Mouse (Mus musculus): Measurements from ENCODE around the gene Rnf169.
"Not testable (repeated sequence)": the region's sequence is repeated elsewhere in the genome, so short reads cannot be mapped to it uniquely, and the experiment has no call there.

The Rnf169 gene

GRCm38 (mm10) chr7:99979546-99980131, 609 bp downstream of the Rnf169 start:
- no peak for DNase-seq (ENCODE audit: low spot score)

GRCm38 (mm10) chr7:99979081-99979480, 1.2 kb downstream of the Rnf169 start:
- no peak for DNase-seq (ENCODE audit: low spot score)

- DNase-seq (ENCODE audit: low spot score): no peak
Measured at GRCm38 (mm10) chr7:99978041-99978440, 2.2 kb downstream of the Rnf169 start.

DNA sequence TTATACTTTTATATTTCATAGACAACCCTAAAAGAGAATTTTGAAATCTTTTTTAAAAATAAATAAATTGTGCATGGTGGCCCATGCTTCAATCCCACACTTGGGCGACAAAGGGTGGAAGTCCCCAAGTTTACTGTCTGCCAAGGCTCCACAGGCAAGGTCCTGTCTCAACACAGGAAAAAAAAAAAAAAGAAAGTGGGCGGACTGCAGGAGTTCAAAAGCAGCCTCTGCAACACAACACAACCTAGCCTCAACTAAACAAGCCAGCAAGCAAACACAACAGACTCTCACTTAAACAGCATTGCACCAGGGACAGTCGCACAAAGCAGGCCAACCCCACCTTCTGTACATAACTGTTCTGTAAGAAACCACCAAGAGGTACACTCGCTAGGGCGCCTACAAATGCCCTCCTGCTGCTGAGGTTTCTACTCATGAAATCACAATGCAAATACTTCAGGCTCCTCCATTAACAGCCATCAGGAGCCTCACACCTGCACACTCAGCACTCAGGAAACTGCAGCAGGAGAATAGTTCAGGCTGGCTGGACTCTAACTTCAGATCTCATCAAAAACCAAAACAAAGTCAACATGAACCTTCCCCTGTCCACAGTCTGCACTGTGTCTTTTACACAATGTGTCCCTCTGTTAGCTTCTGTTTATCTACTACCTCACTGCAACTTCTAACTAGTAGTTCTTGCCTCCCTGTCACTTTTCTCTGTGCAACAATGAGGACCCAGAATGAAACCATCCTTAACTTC, 4.3 kb downstream of the Rnf169 start:
- DNase-seq (ENCODE audit: low spot score): no peak

DNA sequence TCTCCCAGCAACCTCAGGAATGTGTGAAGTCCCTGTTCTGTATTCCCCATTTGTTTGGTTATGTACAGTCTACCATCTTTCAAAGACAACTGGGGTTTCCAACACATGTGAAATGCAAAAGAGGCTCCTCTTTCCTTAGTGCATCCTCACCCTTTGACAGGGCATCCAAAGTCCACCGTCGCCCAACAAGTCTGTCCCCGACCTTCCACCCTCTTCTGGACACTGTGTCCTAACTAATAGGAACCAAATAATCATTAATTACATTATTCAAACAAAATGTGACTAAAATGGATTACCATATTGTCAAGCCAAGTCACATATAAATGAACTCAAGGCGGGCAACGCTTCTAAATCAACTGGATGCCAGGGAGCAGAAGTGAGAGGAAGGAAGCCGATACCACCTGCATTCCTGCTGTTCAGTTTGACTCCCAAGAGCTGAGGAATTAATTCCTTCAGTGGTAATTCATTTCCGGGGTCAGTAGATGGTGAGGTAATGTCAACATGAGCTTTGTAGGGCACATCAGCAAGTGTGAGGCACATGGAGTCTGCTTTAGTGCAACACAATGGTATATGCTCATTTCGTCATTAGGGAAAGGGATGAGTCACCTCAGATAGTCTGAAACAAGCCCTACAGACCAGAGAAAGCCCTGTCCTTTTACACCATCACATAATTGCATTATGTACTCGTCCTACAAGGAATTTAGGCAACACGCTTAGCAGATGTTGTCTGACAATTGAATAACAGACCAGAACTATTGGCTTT, 5.9 kb downstream of the Rnf169 start:
- DNase-seq (ENCODE audit: low spot score): no peak

- DNase-seq (ENCODE audit: low spot score): not testable (repeated sequence)
Measured at GRCm38 (mm10) chr7:99972912-99973311, 7.3 kb downstream of the Rnf169 start.

- DNase-seq (ENCODE audit: low spot score): no peak
Measured at GRCm38 (mm10) chr7:99971926-99972325, 8.3 kb downstream of the Rnf169 start.

GRCm38 (mm10) chr7:99969151-99969550, 11.1 kb downstream of the Rnf169 start:
- DNase-seq (ENCODE audit: low spot score): no peak

DNA sequence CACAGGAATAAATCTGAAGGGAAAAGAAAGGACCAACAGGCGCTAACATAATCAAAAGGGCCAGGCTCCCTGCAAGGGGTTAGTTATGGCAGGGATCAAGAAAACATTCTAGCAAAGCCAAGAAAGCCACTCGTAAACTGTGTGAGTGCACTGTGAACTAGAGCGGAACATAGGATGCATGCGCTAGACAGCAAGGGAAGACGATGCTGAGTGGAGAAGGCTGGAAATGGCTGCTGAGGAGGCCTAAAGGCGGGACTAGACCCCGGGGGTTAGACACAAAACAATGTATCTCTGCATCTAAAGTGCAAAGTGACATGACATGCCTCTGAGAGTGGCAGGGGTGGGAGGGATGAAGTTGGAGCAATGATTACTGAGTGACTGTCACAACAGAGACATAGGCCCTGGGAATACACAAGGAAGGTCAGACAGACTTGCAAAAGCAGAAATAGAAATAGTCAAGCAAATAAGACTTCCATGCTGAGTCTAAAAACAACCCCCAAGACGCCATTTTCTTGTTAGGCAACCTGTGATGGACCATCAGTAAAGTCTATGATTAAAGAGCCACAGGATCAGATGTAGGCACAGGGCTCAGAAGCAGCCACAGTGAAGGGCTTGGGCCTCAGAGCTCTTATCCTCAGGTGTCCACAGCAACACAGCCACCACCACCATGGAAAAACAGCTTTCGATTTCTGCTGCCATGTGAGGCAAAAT, 14.1 kb downstream of the Rnf169 start:
- DNase-seq (ENCODE audit: low spot score): no peak

- DNase-seq (ENCODE audit: low spot score): no peak
Measured at GRCm38 (mm10) chr7:99965020-99965841, 15.0 kb downstream of the Rnf169 start.

GRCm38 (mm10) chr7:99963237-99963860, 16.9 kb downstream of the Rnf169 start:
- DNase-seq (ENCODE audit: low spot score): no peak

- no peak for DNase-seq (ENCODE audit: low spot score)
Measured at GRCm38 (mm10) chr7:99962536-99963236, 17.6 kb downstream of the Rnf169 start.

DNA sequence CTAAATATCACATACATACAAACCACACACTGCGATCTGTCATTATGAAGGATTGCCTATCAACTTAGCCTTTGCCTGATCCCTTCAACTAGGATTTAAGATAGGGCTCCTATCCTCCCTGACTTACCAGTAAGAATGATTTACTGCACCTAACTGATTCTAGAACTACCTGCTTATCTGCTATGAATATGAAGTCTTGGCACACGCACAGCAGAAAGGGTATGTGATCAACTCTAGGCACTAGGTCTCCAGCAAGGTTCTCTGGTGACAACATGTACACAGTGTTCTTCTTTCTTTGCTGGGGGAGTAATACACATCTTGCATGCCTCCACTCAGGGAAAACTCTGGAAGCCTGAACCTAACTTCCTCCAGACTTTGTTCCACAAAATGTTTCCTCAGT, 18.7 kb downstream of the Rnf169 start:
- no peak for DNase-seq (ENCODE audit: low spot score)

DNA sequence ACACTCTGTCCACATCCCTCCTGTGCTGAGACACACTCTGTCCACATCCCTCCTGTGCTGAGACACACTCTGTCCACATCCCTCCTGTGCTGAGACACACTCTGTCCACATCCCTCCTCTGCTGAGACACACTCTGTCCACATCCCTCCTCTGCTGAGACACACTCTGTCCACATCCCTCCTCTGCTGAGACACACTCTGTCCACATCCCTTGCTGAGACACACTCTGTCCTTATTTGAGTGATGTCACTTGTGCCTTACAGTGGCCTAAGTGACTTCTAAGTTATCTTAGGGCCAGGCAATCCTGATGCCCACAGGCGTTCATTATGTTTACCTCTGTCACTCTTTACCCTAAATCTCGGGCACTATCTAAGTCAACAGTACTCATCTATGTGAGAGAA, 19.7 kb downstream of the Rnf169 start:
- not testable (repeated sequence) for DNase-seq (ENCODE audit: low spot score)

DNA sequence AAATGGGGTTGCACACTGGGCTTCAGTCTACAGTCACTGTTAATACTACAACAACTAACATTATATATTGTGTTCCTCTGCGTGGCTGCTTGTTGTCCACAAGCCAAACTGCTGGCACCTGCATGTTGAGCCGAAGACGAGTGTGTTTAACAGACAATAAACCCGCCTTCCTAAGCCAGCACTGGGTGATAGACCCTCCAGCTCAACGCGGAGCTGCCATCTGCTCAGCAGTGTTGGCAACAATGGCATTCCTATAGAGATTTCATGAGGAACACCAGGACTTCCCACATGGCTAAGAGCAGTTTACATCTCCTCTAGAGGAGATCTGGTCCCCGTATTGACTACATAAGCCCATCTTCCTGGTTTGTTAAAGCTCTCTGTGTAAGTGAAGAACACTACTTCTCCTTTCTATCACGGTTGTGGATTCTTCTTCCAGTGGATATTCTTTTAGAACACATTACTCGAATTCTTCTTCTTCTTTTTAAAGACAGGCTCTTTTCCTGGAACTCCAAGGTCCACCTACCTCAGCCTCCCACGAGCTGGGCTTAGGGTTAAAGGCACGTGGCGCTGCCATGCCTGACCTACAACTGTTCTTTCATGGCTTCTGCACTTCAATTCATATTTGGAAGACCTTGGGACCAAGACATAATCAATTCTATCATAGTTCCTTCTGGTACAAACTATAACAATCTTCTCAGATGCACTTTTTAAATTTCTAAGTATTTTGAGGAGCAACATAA, 22.9 kb downstream of the Rnf169 start:
- DNase-seq (ENCODE audit: low spot score): no peak

- no peak for DNase-seq (ENCODE audit: low spot score)
Measured at GRCm38 (mm10) chr7:99956095-99956494, 24.2 kb downstream of the Rnf169 start.

DNA sequence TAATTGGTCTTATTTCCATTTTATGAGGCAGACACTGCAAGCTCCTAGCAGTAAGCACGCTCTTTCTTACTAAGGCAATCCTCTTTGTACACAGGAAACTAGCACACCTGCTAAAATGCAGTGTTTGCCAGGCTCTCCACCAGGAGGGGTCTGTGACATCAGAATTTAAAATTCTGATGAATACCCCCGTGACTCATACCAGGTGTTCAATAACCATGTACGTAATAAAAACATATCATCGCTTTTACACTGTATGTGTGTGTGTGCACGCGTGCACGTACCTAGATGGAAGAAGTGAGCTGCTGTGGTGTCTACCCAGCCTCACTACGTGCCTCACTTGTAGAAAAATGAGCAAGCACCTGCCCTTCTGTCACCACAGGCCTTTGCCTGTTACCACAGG, 26.0 kb downstream of the Rnf169 start:
- no peak for DNase-seq (ENCODE audit: low spot score)

- no peak for DNase-seq (ENCODE audit: low spot score)
Measured at GRCm38 (mm10) chr7:99953442-99954098, 26.7 kb downstream of the Rnf169 start.

DNA sequence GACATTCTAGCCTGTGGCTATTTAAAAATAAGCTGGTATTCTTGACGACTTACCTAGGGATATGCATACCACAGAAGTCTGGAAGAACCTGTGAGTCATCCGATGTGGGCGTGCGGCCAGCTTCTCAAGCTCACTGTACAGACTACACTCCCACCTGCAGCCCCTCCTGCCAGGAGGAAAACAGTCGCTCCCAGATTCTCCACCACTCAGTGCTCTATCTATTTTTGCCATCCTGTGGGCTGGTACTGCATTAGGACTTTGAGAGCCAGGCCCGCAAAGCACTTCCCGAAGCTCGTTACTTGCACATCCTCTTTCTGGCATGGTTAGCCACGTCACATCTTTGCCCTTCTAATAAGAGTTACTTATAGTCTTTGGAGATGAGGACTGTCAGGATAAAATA, 32.9 kb downstream of the Rnf169 start:
- no peak for DNase-seq (ENCODE audit: low spot score)
